Mouse (Mus musculus): ENCODE measurements around the gene Ablim1. TPM values are rescaled to one million over a fixed set of nuclear protein-coding genes. Genes with fewer than 3 reads are reported as not detected.
A peak's percentile ranks its signal among the peaks of the same experiment; 100 is the strongest.

The Ablim1 gene
- total and polyA plus RNA-seq, 3 experiments = 101 to 454 (median 418) TPM

GRCm38 (mm10) chr19:57106513-57106912 is 208.2 kb downstream of the Ablim1 start:
- DNase-seq = peak in 1 of 2 experiments; percentile 34
- 72% methylated on average over 6 of the region's 6 CpGs for whole genome bisulfite sequencing
- Histone ChIP-seq H3K27me3 (ENCODE audit: control insufficient read depth, insufficient read depth, low read length) (no peaks in the 10 kb centered on the region), H3K4me3 (no peak overlapping the region), H3K4me1 (ENCODE audit: control insufficient read depth, insufficient read depth, low read length) (peaks cover 32% of the 10 kb centered on the region), H3K36me3 (ENCODE audit: control insufficient read depth, insufficient read depth, low read length) (peaks cover 51% of the 10 kb centered on the region), H3K27ac (peak overlapping the region; percentile 61), H3K9ac (ENCODE audit: low read depth, low read length) (no peak overlapping the region), H3K79me2 (replicated peaks; ENCODE audit: control insufficient read depth, insufficient read depth, low read length) (no peaks in the 10 kb centered on the region; the same call in 1 of the 2 replicates)
- TF ChIP-seq POLR2A (IDR thresholded peaks at IDR 0.05; ENCODE audit: insufficient read depth, low read depth, low read length) (no peak), EP300 (IDR thresholded peaks at IDR 0.05; ENCODE audit: insufficient read depth, low read depth, low read length) (no peak), CTCF (IDR thresholded peaks at IDR 0.05) (no peak)
- intact Hi-C loops (cut with DNase I) = no loop called here

- Histone ChIP-seq H3K4me1 (ENCODE audit: control insufficient read depth, insufficient read depth, low read length) (peaks cover 35% of the 10 kb centered on the region), H3K79me2 (replicated peaks; ENCODE audit: control insufficient read depth, insufficient read depth, low read length) (no peaks in the 10 kb centered on the region; the same call in 1 of the 2 replicates), H3K27ac (peak overlapping the region; percentile 48), H3K4me3 (no peak overlapping the region), H3K9ac (ENCODE audit: low read depth, low read length) (no peak overlapping the region), H3K27me3 (ENCODE audit: control insufficient read depth, insufficient read depth, low read length) (no peaks in the 10 kb centered on the region), H3K36me3 (ENCODE audit: control insufficient read depth, insufficient read depth, low read length) (peaks cover 55% of the 10 kb centered on the region)
- WGBS = 100% methylated on average over 3 of the region's 3 CpGs
- no peak for TF ChIP-seq POLR2A (IDR thresholded peaks at IDR 0.05; ENCODE audit: insufficient read depth, low read depth, low read length)
- TF ChIP-seq EP300 (IDR thresholded peaks at IDR 0.05; ENCODE audit: insufficient read depth, low read depth, low read length) = no peak
- no peak for TF ChIP-seq CTCF (IDR thresholded peaks at IDR 0.05)
- peak in 1 of 2 experiments; percentile 16 for DNase-seq
- intact Hi-C loops (cut with DNase I) = no loop called here
Measured at GRCm38 (mm10) chr19:57106031-57106430, 208.7 kb downstream of the Ablim1 start.

- Histone ChIP-seq H3K4me3 (no peak overlapping the region), H3K79me2 (replicated peaks; ENCODE audit: control insufficient read depth, insufficient read depth, low read length) (no peaks in the 10 kb centered on the region; the same call in 1 of the 2 replicates), H3K9ac (ENCODE audit: low read depth, low read length) (no peak overlapping the region), H3K36me3 (ENCODE audit: control insufficient read depth, insufficient read depth, low read length) (peaks cover 59% of the 10 kb centered on the region), H3K4me1 (ENCODE audit: control insufficient read depth, insufficient read depth, low read length) (peaks cover 37% of the 10 kb centered on the region), H3K27ac (no peak overlapping the region), H3K27me3 (ENCODE audit: control insufficient read depth, insufficient read depth, low read length) (no peaks in the 10 kb centered on the region)
- peak in 1 of 2 experiments; percentile 21 for DNase-seq
- WGBS = 90% methylated on average over 6 of the region's 6 CpGs
- intact Hi-C loops (cut with DNase I) = loop anchor here (2.0 kb wide), 1 partner anchor 18 kb away; no protein-coding TSS in a partner anchor
- no peak for TF ChIP-seq EP300 (IDR thresholded peaks at IDR 0.05; ENCODE audit: insufficient read depth, low read depth, low read length)
- TF ChIP-seq CTCF (IDR thresholded peaks at IDR 0.05) = no peak
- no peak for TF ChIP-seq POLR2A (IDR thresholded peaks at IDR 0.05; ENCODE audit: insufficient read depth, low read depth, low read length)
Measured at GRCm38 (mm10) chr19:57105156-57105555, 209.6 kb downstream of the Ablim1 start.

GRCm38 (mm10) chr19:57104171-57104748 is 210.5 kb downstream of the Ablim1 start:
- Histone ChIP-seq H3K79me2 (replicated peaks; ENCODE audit: control insufficient read depth, insufficient read depth, low read length) (no peaks in the 10 kb centered on the region; the same call in 1 of the 2 replicates), H3K4me3 (no peak overlapping the region), H3K4me1 (ENCODE audit: control insufficient read depth, insufficient read depth, low read length) (peaks cover 38% of the 10 kb centered on the region), H3K27ac (peak overlapping the region; percentile 54), H3K36me3 (ENCODE audit: control insufficient read depth, insufficient read depth, low read length) (peaks cover 60% of the 10 kb centered on the region), H3K27me3 (ENCODE audit: control insufficient read depth, insufficient read depth, low read length) (no peaks in the 10 kb centered on the region), H3K9ac (ENCODE audit: low read depth, low read length) (no peak overlapping the region; the same call in 1 of the 2 replicates)
- DNase-seq = peak in 1 of 2 experiments; percentile 45
- TF ChIP-seq EP300 (IDR thresholded peaks at IDR 0.05; ENCODE audit: insufficient read depth, low read depth, low read length) = no peak
- no peak for TF ChIP-seq CTCF (IDR thresholded peaks at IDR 0.05)
- TF ChIP-seq POLR2A (IDR thresholded peaks at IDR 0.05; ENCODE audit: insufficient read depth, low read depth, low read length) = no peak
- WGBS = 49% methylated on average over 5 of the region's 5 CpGs
- intact Hi-C loops (cut with DNase I) = loop anchor here (2.0 kb wide), 1 partner anchor 19 kb away; no protein-coding TSS in a partner anchor

GRCm38 (mm10) chr19:57103360-57103958 is 211.3 kb downstream of the Ablim1 start:
- DNase-seq = peak in 1 of 2 experiments; percentile 19
- 29% methylated on average over 4 of the region's 4 CpGs for WGBS
- no peak overlapping the region for H3K4me3 ChIP-seq
- intact Hi-C loops (cut with DNase I) = no loop called here
- no peaks in the 10 kb centered on the region for H3K27me3 ChIP-seq (ENCODE audit: control insufficient read depth, insufficient read depth, low read length)
- H3K27ac ChIP-seq = peak overlapping the region; percentile 78
- no peaks in the 10 kb centered on the region; the same call in 1 of the 2 replicates for H3K79me2 ChIP-seq (replicated peaks; ENCODE audit: control insufficient read depth, insufficient read depth, low read length)
- no peak for TF ChIP-seq CTCF (IDR thresholded peaks at IDR 0.05)
- no peak for TF ChIP-seq POLR2A (IDR thresholded peaks at IDR 0.05; ENCODE audit: insufficient read depth, low read depth, low read length)
- no peak for TF ChIP-seq EP300 (IDR thresholded peaks at IDR 0.05; ENCODE audit: insufficient read depth, low read depth, low read length)
- peaks cover 60% of the 10 kb centered on the region for H3K36me3 ChIP-seq (ENCODE audit: control insufficient read depth, insufficient read depth, low read length)
- no peak overlapping the region for H3K9ac ChIP-seq (ENCODE audit: low read depth, low read length)
- H3K4me1 ChIP-seq (ENCODE audit: control insufficient read depth, insufficient read depth, low read length) = peaks cover 44% of the 10 kb centered on the region

- Histone ChIP-seq H3K36me3 (ENCODE audit: control insufficient read depth, insufficient read depth, low read length) (peaks cover 66% of the 10 kb centered on the region), H3K4me3 (no peak overlapping the region), H3K9ac (ENCODE audit: low read depth, low read length) (no peak overlapping the region), H3K79me2 (replicated peaks; ENCODE audit: control insufficient read depth, insufficient read depth, low read length) (no peaks in the 10 kb centered on the region; the same call in 1 of the 2 replicates), H3K27me3 (ENCODE audit: control insufficient read depth, insufficient read depth, low read length) (no peaks in the 10 kb centered on the region), H3K27ac (peak overlapping the region; percentile 78), H3K4me1 (ENCODE audit: control insufficient read depth, insufficient read depth, low read length) (peaks cover 51% of the 10 kb centered on the region)
- WGBS = 56% methylated on average over 7 of the region's 7 CpGs
- no peak for DNase-seq
- no peak for TF ChIP-seq CTCF (IDR thresholded peaks at IDR 0.05)
- no peak for TF ChIP-seq POLR2A (IDR thresholded peaks at IDR 0.05; ENCODE audit: insufficient read depth, low read depth, low read length)
- no peak for TF ChIP-seq EP300 (IDR thresholded peaks at IDR 0.05; ENCODE audit: insufficient read depth, low read depth, low read length)
- intact Hi-C loops (cut with DNase I) = no loop called here
Measured at GRCm38 (mm10) chr19:57101986-57102385, 212.7 kb downstream of the Ablim1 start.

All from heart, adult 2 months (tissue).